Mouse (Mus musculus) hindbrain, embryonic 11.5 days (tissue): ENCODE results near the gene Ssbp3. TPM values are rescaled to one million over a fixed set of nuclear protein-coding genes. Genes with fewer than 3 reads are reported as not detected.

Source experiments
- ATAC-seq: fragments of 200-750 bp; cut with Nextera tagmentation; 2 replicates; pipeline ENCODE4 v1.8.0; 2017; ENCODE audit warnings: mild to moderate bottlenecking, moderate TSS enrichment, moderate library complexity; ENCODE audit not compliant: low FRiP score
- DNase-seq: peaks from one replicate; pipeline ENCODE4 v3.0.0-alpha.2; 2015; ENCODE audit warnings: low spot score
- H3K27ac ChIP-seq: fragments of 300-500 bp; sonication (generic); 2 replicates; pipeline ENCODE4 v1.5.1; 2014; ENCODE audit warnings: mild to moderate bottlenecking, low read depth, low read length
- H3K27me3 ChIP-seq: fragments of 300-500 bp; sonication (generic); 2 replicates; pipeline ENCODE4 v1.6.1; 2014; ENCODE audit warnings: mild to moderate bottlenecking, low read length, moderate library complexity, mixed read lengths; ENCODE audit not compliant: control insufficient read depth, insufficient read depth
- H3K36me3 ChIP-seq: fragments of 300-500 bp; sonication (generic); 2 replicates; pipeline ENCODE4 v1.6.1; 2014; ENCODE audit warnings: mild to moderate bottlenecking, low read length, moderate library complexity, mixed read lengths; ENCODE audit not compliant: control insufficient read depth, insufficient read depth
- H3K4me1 ChIP-seq: fragments of 300-500 bp; sonication (generic); replicated peaks from 2 replicates; pipeline ENCODE4 v1.6.1; 2014; ENCODE audit warnings: low read length, mixed read lengths; ENCODE audit not compliant: control insufficient read depth, insufficient read depth
- H3K4me2 ChIP-seq: fragments of 300-500 bp; sonication (generic); replicated peaks from 2 replicates; pipeline ENCODE4 v1.6.1; 2014; ENCODE audit warnings: mild to moderate bottlenecking, low read depth, low read length
- H3K4me3 ChIP-seq: fragments of 300-500 bp; sonication (generic); 2 replicates; pipeline ENCODE4 v1.5.1; 2014; ENCODE audit warnings: low read depth, low read length
- H3K9ac ChIP-seq: fragments of 300-500 bp; sonication (generic); 2 replicates; pipeline ENCODE4 v1.6.1; 2014; ENCODE audit warnings: low read depth, low read length
- H3K9me3 ChIP-seq: fragments of 300-500 bp; sonication (generic); 2 replicates; pipeline ENCODE4 v1.6.1; 2016; ENCODE audit warnings: low read length; ENCODE audit not compliant: control insufficient read depth
- WGBS: fragments of 180-500 bp; shearing (Covaris S2); extraction: QIAGEN DNeasy Blood & Tissue Kit; methylation state at CpG from one replicate; pipeline ENCODE4 v1.1.7; 2014; 5-methylcytosine and 5-hydroxymethylcytosine counted together
- polyA plus RNA-seq: library from polyadenylated mRNA; unstranded; fragments of >200 nt; fragmentation: Nextera tagmentation; extraction: Ambion mirVana; gene quantifications from 2 replicates; pipeline ENCODE4 v1.2.1, GENCODE M21; 2014

The Ssbp3 gene
- polyA plus RNA-seq, 1 experiment from 2014 or later: 159 TPM

DNA sequence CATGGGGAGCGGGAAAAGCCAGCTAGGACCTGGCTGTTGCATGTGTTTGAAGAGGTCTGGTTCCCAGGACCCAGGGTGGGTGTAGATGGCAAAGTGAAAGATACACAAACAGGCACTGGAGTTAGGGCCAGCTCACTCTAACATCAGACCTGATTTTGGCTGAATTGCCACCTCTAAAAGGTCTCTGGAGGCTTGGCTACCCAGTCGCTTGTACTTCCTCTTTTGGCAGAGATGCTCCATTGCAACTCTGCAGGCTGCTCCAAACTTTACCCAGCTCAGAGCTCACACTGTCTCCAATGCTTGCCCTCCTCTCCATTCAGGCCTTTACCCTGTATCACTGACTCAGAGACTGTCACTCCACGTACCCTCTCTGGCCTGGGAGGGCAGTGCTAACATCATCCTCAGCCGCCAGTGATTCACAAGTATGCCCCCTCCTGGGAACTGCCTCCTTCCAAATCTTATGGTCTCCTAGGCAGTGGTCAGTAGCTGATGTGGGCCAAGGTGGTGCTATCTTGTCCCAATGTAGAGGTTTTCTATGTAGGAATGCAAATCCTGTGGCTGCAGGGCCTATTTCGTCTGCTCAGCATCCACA, 142.6 kb downstream of the Ssbp3 start:
- no peaks in the 10 kb centered on the region for H3K9me3 ChIP-seq
- H3K27me3 ChIP-seq: no peaks in the 10 kb centered on the region
- H3K27ac ChIP-seq: 0 out of 2 replicates have a peak overlapping the region, but pooled peaks have one; percentile 1
- no peak for DNase-seq
- ATAC-seq: no peak
- H3K4me1 ChIP-seq: no peaks in the 10 kb centered on the region; the same call in 1 of the 2 replicates
- H3K4me2 ChIP-seq: no peak overlapping the region
- 56% methylated on average over 5 of the region's 5 CpGs for WGBS
- H3K36me3 ChIP-seq: peaks cover 5% of the 10 kb centered on the region; the same call in 1 of the 2 replicates
- no peak overlapping the region for H3K4me3 ChIP-seq
- no peak overlapping the region for H3K9ac ChIP-seq

- H3K27me3 ChIP-seq: no peaks in the 10 kb centered on the region
- H3K4me1 ChIP-seq: no peaks in the 10 kb centered on the region
- WGBS: 95% methylated on average over 3 of the region's 3 CpGs
- no peak overlapping the region for H3K4me2 ChIP-seq
- H3K27ac ChIP-seq: no peak overlapping the region
- ATAC-seq (no peak), DNase-seq (no peak)
- H3K9ac ChIP-seq: no peak overlapping the region
- H3K36me3 ChIP-seq: peaks cover 2% of the 10 kb centered on the region; the same call in 1 of the 2 replicates
- no peaks in the 10 kb centered on the region for H3K9me3 ChIP-seq
- no peak overlapping the region for H3K4me3 ChIP-seq
These were observed 145.6 kb downstream of the Ssbp3 start for GRCm38 (mm10) chr4:107056088-107056487.

DNA sequence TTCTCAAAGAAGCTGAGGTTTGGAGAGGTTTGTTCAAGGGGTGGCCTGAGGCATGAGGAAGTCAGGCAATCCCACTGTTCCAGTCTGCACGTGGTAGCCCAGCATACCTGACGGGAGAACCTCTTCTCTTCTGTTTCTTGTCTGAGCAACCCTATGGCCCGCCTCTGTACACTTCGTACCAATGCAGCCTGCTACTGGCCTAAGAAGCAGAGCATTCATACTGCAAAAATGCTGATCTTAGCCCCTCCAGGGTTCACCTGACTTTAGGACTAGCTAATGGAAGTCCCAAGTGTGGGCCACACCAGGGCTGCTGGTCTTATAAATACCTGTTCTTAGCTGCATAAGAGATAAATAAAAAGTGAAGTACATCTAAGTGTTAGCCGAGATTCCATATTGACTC, 147.8 kb downstream of the Ssbp3 start:
- no peak overlapping the region for H3K4me2 ChIP-seq
- no peak overlapping the region for H3K4me3 ChIP-seq
- no peaks in the 10 kb centered on the region for H3K27me3 ChIP-seq
- H3K27ac ChIP-seq: no peak overlapping the region
- peaks cover 5% of the 10 kb centered on the region; the same call in 1 of the 2 replicates for H3K36me3 ChIP-seq
- no peak for ATAC-seq
- no peak for DNase-seq
- no peaks in the 10 kb centered on the region for H3K9me3 ChIP-seq
- no peak overlapping the region for H3K9ac ChIP-seq
- 89% methylated on average over 5 of the region's 5 CpGs for WGBS
- H3K4me1 ChIP-seq: no peaks in the 10 kb centered on the region

DNA sequence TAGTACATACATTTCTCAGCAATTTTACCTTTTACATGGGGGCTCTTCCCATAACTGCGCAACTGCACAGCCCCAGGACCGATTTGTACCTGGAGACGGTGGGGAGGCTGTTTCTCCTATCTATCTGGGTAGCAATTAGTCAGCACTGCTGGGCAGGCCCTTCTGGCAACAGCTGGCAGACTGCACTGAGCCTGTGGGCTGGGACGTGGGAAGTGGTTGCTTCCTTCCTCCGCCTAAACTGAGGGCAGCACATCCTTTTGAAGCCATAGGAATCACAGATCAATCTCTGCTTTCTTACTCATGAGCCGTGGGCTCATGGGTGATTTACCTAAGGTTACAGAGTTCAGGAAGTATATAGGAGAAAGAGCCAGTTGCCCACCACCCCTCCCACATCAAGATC, 148.3 kb downstream of the Ssbp3 start:
- no peaks in the 10 kb centered on the region for H3K9me3 ChIP-seq
- no peak for ATAC-seq
- H3K4me1 ChIP-seq: no peaks in the 10 kb centered on the region
- peaks cover 6% of the 10 kb centered on the region; the same call in 1 of the 2 replicates for H3K36me3 ChIP-seq
- no peak overlapping the region for H3K9ac ChIP-seq
- H3K27me3 ChIP-seq: no peaks in the 10 kb centered on the region
- WGBS: 87% methylated on average over 6 of the region's 6 CpGs
- no peak overlapping the region for H3K4me3 ChIP-seq
- H3K27ac ChIP-seq: no peak overlapping the region
- DNase-seq: no peak
- H3K4me2 ChIP-seq: no peak overlapping the region

DNA sequence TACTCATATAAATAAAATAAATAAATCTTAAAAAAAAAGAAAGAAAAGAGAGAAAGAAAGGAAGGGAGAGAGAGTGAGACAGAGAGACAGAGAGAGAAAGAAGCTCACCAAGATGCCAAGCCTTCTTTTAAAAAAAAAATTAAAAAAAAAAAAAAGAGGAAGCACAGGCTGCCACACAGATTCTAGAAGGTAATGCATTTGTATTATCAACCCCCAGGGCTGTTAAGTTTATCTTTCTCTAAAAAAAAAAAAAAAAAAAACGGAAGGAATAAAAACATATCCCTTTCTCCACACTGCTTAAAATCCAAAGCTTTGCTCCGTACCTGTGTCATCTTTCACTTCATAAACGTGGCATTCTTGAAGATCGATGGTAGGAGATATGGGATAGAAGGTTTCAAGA, 151.1 kb downstream of the Ssbp3 start:
- Histone ChIP-seq H3K4me2 (no peak overlapping the region), H3K9ac (no peak overlapping the region), H3K27me3 (no peaks in the 10 kb centered on the region), H3K27ac (no peak overlapping the region), H3K4me3 (no peak overlapping the region), H3K9me3 (no peaks in the 10 kb centered on the region), H3K4me1 (peaks cover 3% of the 10 kb centered on the region; the same call in 1 of the 2 replicates), H3K36me3 (peaks cover 8% of the 10 kb centered on the region; the same call in 1 of the 2 replicates)
- no peak for ATAC-seq
- DNase-seq: no peak
- WGBS: 95% methylated on average over 4 of the region's 4 CpGs

- no peak overlapping the region for H3K9ac ChIP-seq
- no peak overlapping the region for H3K27ac ChIP-seq
- DNase-seq (no peak), ATAC-seq (no peak)
- peaks cover 8% of the 10 kb centered on the region; the same call in 1 of the 2 replicates for H3K36me3 ChIP-seq
- no peaks in the 10 kb centered on the region for H3K9me3 ChIP-seq
- no peaks in the 10 kb centered on the region for H3K27me3 ChIP-seq
- WGBS: 91% methylated on average over 3 of the region's 3 CpGs
- peaks cover 6% of the 10 kb centered on the region for H3K4me1 ChIP-seq
- no peak overlapping the region for H3K4me3 ChIP-seq
- no peak overlapping the region for H3K4me2 ChIP-seq
These were observed 152.7 kb downstream of the Ssbp3 start for GRCm38 (mm10) chr4:107063214-107063613.

DNA sequence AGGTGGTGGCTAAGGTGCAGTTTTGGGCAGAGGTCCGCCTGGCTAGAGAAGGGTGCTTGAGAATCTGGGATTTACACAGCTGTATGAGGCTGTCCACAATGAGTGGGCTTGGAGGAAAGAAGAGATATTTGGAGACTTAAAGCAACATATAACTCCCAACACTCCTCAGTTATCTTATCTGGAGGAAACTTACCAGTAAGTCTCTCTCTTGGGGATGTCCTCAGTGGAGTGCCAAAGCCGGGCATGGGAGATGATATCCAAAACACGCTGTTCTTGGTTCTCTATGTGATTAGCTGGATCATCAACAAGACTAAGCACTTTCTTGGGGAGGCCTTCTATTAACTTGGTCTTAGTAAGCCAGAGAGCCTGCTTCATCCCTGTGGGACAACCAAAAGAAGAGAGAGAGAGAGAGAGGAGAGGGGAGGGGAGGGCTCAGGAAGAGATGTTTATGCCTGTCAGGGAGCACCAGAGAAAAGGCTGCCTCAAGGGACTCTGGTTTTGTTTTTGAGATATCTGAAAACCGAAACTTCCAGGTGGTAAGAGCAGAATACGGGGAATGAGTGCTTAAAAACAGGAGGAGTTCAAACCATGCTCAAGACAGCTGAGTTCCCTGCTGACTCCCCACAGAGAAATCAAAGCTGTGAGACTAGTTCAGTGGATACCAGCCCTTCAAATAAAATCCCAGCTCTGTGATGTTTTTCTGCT, 154.0 kb downstream of the Ssbp3 start:
- WGBS: 90% methylated on average over 5 of the region's 5 CpGs
- no peak for DNase-seq
- no peaks in the 10 kb centered on the region for H3K9me3 ChIP-seq

DNA sequence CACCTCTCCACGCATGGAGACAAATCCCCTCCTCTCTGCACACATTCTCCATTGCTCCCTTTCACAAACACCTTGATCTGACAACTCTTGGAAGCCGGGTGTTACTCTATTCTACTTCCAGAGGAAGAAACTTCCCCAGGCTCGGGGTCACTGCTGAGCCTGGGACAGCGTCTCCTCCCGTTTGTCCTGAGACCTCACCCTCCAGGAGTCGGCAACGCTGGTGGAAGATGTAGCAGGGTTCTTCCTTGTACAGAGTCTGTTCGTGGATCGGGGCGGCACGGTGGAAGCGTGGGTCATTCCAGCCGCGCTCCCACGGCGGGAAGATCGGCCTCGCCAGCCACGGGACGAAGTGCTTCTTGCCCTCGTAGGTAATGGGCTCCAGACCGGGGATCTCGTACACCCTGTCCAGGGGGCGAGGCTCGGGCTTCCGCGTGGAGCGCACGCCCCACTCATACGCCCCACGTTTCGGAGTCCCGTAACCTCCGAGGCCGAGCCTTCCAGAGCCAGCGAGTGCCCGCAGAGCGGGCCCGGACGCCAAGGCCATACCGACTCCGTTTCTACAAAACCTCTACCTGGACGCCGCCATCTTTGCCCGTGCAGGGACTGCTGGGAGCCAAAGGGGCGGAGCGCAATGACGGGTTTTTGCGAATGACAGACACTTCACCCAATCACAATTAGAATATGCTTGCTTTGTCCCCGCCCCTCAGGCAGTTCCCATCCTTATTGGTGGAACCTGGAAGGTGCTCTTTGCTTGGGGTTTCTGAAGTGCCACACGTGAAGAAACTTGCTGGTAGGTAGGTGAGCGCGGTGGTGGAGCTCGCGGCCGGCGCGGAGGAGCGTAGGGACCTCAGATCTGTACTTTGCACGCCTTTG, 156.0 kb downstream of the Ssbp3 start, which contains the start of the genes Mrpl37 and Cyb5rl:
Mrpl37 (minus strand) TSS at position 617 of the 873 bp plus-strand sequence.
Cyb5rl (plus strand) TSS at position 737 of the 873 bp plus-strand sequence.
- H3K27ac ChIP-seq: peak within 1 kb of the TSS; percentile 24; the same call in 1 of the 2 replicates
- 2% methylated on average over 60 of the region's 60 CpGs for WGBS

More for the DNA sequence above, 154.0 kb downstream of the Ssbp3 start:
- peaks cover 6% of the 10 kb centered on the region for H3K4me1 ChIP-seq
- no peak overlapping the region for H3K9ac ChIP-seq
- H3K27me3 ChIP-seq: no peaks in the 10 kb centered on the region
- peaks cover 7% of the 10 kb centered on the region; the same call in 1 of the 2 replicates for H3K36me3 ChIP-seq
- H3K4me2 ChIP-seq: no peak overlapping the region
- H3K27ac ChIP-seq: no peak overlapping the region
- no peak for ATAC-seq
- H3K4me3 ChIP-seq: no peak overlapping the region

More for the DNA sequence above, 156.0 kb downstream of the Ssbp3 start, which contains the start of the genes Mrpl37 and Cyb5rl:
- peak; percentile 97 for DNase-seq
- ATAC-seq: peak; percentile 99
- Histone ChIP-seq H3K36me3 (peaks cover 5% of the 10 kb centered on the region; the same call in 1 of the 2 replicates), H3K4me3 (peak within 1 kb of the TSS; percentile 91), H3K4me1 (peaks cover 6% of the 10 kb centered on the region), H3K4me2 (peak within 1 kb of the TSS; percentile 93), H3K9ac (peak within 1 kb of the TSS; percentile 89), H3K27me3 (no peaks in the 10 kb centered on the region), H3K9me3 (no peaks in the 10 kb centered on the region)
